Mouse (Mus musculus) liver, adult 2 months (tissue): ENCODE measurements around the gene Zfp114. TPM values are rescaled to one million over a fixed set of nuclear protein-coding genes. Genes with fewer than 3 reads are reported as not detected.

Source experiments
- DNase-seq: peaks from one replicate; pipeline ENCODE4 v3.0.0-alpha.2; 2011; ENCODE audit warnings: low read depth, low spot score; ENCODE audit errors: extremely low read depth
- H3K27ac ChIP-seq: fragments of 200-500 bp; replicated peaks from 2 replicates; pipeline ENCODE4 v1.5.1; 2012; ENCODE audit warnings: low read depth, mild to moderate bottlenecking, control low read depth, inconsistent platforms, low read length; ENCODE audit not compliant: insufficient read depth
- H3K27me3 ChIP-seq: fragments of 200-500 bp; 2 replicates; pipeline ENCODE4 v1.6.1; 2012; ENCODE audit warnings: mild to moderate bottlenecking, moderate library complexity, low read length, inconsistent platforms; ENCODE audit not compliant: control insufficient read depth, insufficient read depth
- H3K36me3 ChIP-seq: fragments of 200-500 bp; 2 replicates; pipeline ENCODE4 v1.6.1; 2012; ENCODE audit warnings: low read length, inconsistent platforms; ENCODE audit not compliant: control insufficient read depth, insufficient read depth
- H3K4me1 ChIP-seq: fragments of 200-500 bp; 2 replicates; pipeline ENCODE4 v1.6.1; 2011; ENCODE audit warnings: low read length; ENCODE audit not compliant: control insufficient read depth, insufficient read depth
- H3K4me3 ChIP-seq: fragments of 200-500 bp; 2 replicates; pipeline ENCODE4 v1.5.1; 2011; ENCODE audit warnings: low read depth, mild to moderate bottlenecking, control low read depth, low read length, moderate library complexity; ENCODE audit not compliant: insufficient read depth
- H3K79me2 ChIP-seq: fragments of 200-500 bp; 2 replicates; pipeline ENCODE4 v1.6.1; 2012; ENCODE audit warnings: inconsistent platforms, mild to moderate bottlenecking, low read length, moderate library complexity; ENCODE audit not compliant: control insufficient read depth, insufficient read depth
- H3K9ac ChIP-seq: fragments of 200-500 bp; 2 replicates; pipeline ENCODE4 v1.6.1; 2012; ENCODE audit warnings: low read depth, mild to moderate bottlenecking, control low read depth, inconsistent platforms, low read length
- CTCF ChIP-seq: fragments of 200-500 bp; IDR thresholded peaks from 2 replicates; pipeline ENCODE4 v1.5.1; 2011; ENCODE audit warnings: low read depth, low read length, control low read depth
- POLR2A ChIP-seq: fragments of 200-500 bp; IDR thresholded peaks from 2 replicates; pipeline ENCODE4 v1.6.1; 2011; ENCODE audit warnings: low read length, control low read depth; ENCODE audit not compliant: insufficient read depth; ENCODE audit errors: extremely low read depth
- WGBS: fragments of 180-500 bp; shearing (Covaris S2); methylation state at CpG from one replicate; pipeline ENCODE4 v1.1.7; 2018; 5-methylcytosine and 5-hydroxymethylcytosine counted together
- polyA plus RNA-seq: library from polyadenylated mRNA; depleted of rRNA; stranded (reverse); fragments of >200 nt; gene quantifications from 2 replicates; pipeline ENCODE4 v1.2.3, GENCODE M21; 2012
- total RNA-seq: library from RNA; depleted of rRNA; stranded (reverse); fragments of >200 nt; gene quantifications from 2 replicates; pipeline ENCODE4 v1.2.3, GENCODE M21; 2014

The Zfp114 gene
- total and polyA plus RNA-seq, 2 experiments, result 0.06 to 0.37 TPM

DNA sequence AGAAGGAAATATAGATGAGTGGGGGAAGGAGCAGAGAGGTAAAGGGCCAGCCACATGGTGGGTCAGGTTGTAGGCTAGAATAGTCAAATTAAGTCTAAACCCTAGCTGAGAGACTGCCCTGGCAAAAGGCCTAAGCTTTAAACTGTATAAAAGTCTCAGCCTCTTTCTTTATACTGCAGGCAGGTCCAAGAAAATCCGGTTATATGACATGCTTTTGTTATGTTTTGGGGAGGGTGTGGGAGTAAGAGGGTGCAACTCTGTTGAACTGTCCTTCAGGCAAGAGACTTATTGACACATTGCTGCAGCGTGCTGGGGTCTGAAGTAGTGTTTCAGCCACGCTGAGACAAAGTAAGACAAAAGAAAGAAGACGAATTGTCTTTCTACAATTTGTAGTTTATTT lies 2.7 kb upstream of the Zfp114 start:
- TF ChIP-seq CTCF (no peak), POLR2A (no peak)
- Histone ChIP-seq H3K36me3 (no peaks in the 10 kb centered on the region), H3K27ac (no peak overlapping the region), H3K9ac (no peak overlapping the region), H3K4me3 (no peak overlapping the region), H3K79me2 (no peaks in the 10 kb centered on the region), H3K4me1 (peaks cover 1% of the 10 kb centered on the region; the same call in 1 of the 2 replicates), H3K27me3 (no peaks in the 10 kb centered on the region)
- WGBS, result 55% methylated on average over 4 of the region's 4 CpGs
- DNase-seq, result no peak

DNA sequence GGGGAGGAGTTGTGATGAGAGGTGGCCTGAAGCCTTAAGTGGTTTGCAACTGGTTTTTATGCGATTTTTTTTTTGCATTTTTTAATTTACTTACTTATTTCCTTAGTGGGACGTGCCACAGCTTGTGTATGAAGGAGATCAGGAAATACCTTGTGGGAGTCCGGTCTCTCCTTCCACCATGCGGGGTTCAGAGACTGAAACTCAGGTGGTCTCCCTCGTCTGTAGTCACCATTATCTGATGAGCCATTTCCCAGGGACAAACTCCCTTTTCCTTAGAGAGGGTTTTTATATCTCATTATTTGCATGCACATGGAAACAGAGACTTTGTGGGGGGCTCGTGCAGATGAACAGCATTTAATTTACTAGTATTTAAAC lies 464 bp downstream of the Zfp114 start:
- H3K9ac ChIP-seq, result peak overlapping the region; percentile 26; the same call in 1 of the 2 replicates

DNA sequence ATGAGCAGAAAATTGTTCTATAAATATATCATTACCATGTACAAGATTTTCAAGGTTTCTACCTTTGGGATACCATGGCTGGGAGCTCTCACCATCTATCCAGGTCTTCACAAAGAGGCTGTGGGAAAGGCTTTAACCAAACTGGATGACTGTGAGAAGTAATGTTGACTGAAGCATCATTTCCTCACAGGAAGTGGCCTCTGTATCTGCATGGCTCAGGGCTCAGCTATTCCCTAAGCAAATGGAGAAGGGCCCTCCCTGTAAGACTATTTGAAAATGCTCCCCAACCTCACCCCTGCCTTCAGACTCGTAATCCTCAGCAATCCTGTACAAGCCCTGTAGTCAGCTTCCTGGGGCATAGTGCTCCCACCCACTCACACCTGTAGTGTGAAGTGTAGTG lies 12.8 kb downstream of the Zfp114 start:
- no peak overlapping the region for H3K9ac ChIP-seq
- no peaks in the 10 kb centered on the region for H3K79me2 ChIP-seq
- DNase-seq, result no peak
- no peak overlapping the region for H3K4me3 ChIP-seq
- no peaks in the 10 kb centered on the region for H3K36me3 ChIP-seq
- H3K4me1 ChIP-seq, result no peaks in the 10 kb centered on the region
- WGBS, result 48% methylated on average over 1 of the region's 1 CpGs
- TF ChIP-seq POLR2A (no peak), CTCF (no peak)
- no peak overlapping the region for H3K27ac ChIP-seq
- no peaks in the 10 kb centered on the region; the same call in 1 of the 2 replicates for H3K27me3 ChIP-seq

More for the DNA sequence above, 464 bp downstream of the Zfp114 start:
- TF ChIP-seq POLR2A (no peak), CTCF (no peak)
- Histone ChIP-seq H3K27me3 (no peaks in the 10 kb centered on the region), H3K4me3 (0 out of 2 replicates have a peak overlapping the region, but pooled peaks have one; percentile 61), H3K27ac (no peak overlapping the region), H3K79me2 (no peaks in the 10 kb centered on the region), H3K4me1 (peaks cover 1% of the 10 kb centered on the region; the same call in 1 of the 2 replicates), H3K36me3 (no peaks in the 10 kb centered on the region)
- no peak for DNase-seq
- 48% methylated on average over 6 of the region's 6 CpGs for WGBS

DNA sequence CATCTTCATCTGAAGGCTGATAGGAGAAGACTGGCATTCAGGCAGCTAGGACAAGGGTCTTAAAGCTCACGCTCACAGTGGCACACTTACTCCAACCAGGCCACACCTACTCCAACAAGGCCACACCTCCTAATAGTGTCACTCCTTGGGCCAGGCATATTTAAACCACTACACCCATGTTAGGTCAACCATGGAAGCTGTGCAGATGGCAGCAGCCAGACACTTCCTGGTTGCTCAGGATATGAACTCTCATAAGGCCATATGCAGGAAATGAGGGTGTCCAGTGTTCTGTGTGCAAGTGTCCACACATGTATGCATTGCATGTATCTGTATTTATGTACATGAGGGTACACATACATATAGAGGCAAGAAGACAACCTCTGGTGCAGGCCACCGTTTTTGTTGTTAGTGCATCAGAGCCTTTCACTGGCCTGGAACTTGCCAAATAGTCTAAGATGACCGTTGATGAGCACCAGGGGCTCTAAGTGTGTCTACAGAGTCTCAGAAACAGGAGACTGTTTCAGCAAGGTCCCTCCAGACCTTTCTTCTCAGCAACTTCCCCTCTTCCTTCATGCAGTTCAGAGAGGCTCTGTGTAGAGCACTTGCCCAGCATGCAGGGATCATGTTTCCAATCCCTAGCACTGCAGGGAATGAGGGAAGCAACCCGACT lies 14.2 kb downstream of the Zfp114 start:
- no peaks in the 10 kb centered on the region for H3K4me1 ChIP-seq
- no peak for DNase-seq
- no peak overlapping the region for H3K27ac ChIP-seq
- no peak overlapping the region for H3K9ac ChIP-seq
- no peak overlapping the region for H3K4me3 ChIP-seq
- H3K27me3 ChIP-seq, result no peaks in the 10 kb centered on the region; the same call in 1 of the 2 replicates
- WGBS, result 64% methylated on average over 4 of the region's 4 CpGs
- H3K79me2 ChIP-seq, result no peaks in the 10 kb centered on the region
- no peaks in the 10 kb centered on the region for H3K36me3 ChIP-seq
- TF ChIP-seq CTCF (no peak), POLR2A (no peak)

DNA sequence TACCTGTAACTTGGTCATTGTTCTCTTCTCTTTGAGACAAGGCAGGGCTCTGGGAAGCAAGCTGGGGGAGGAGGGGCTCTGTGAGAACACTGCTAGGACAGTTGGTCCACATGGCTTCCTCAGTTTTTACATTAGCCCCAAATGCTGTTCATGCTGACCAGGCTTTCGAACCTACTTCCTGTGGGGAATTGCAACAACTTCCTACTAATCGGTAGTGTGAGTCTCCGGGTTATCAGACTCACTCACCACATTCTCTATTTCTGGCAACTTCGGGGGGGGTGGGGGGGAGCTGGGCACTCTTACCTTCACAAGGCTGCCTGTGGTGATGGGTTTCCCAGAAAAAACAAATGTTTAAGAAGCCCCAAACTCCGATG lies 14.7 kb downstream of the Zfp114 start:
- H3K27me3 ChIP-seq, result no peaks in the 10 kb centered on the region; the same call in 1 of the 2 replicates
- no peak for DNase-seq
- no peak overlapping the region for H3K4me3 ChIP-seq
- 66% methylated on average over 5 of the region's 5 CpGs for WGBS
- no peaks in the 10 kb centered on the region for H3K79me2 ChIP-seq
- no peaks in the 10 kb centered on the region for H3K4me1 ChIP-seq
- TF ChIP-seq POLR2A (no peak), CTCF (no peak)
- H3K9ac ChIP-seq, result no peak overlapping the region
- no peaks in the 10 kb centered on the region for H3K36me3 ChIP-seq
- no peak overlapping the region for H3K27ac ChIP-seq

DNA sequence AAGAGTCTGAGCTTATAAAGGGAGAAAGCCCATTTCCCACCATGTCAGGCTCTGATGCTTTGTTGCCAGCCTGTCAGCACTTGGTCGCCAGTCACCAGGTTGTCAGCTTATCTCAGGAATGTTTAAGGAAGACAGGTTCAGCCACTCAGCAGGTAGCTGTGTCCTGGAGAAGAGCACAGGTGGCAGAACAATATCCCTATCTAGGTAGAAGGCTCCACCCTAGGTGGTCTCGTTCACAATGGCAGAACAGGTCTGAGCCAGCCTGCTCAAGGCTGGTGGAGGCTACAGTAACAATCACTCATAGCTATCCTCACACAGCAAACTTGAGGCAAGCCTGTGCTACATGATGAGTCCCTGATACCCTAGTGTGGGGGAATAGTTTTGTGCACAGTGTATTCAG lies 16.5 kb downstream of the Zfp114 start:
- H3K27ac ChIP-seq, result no peak overlapping the region
- H3K27me3 ChIP-seq, result no peaks in the 10 kb centered on the region; the same call in 1 of the 2 replicates
- H3K4me3 ChIP-seq, result no peak overlapping the region
- TF ChIP-seq POLR2A (no peak), CTCF (no peak)
- no peak overlapping the region for H3K9ac ChIP-seq
- no peaks in the 10 kb centered on the region for H3K4me1 ChIP-seq
- no peaks in the 10 kb centered on the region for H3K36me3 ChIP-seq
- H3K79me2 ChIP-seq, result no peaks in the 10 kb centered on the region
- 26% methylated on average over 2 of the region's 2 CpGs for whole genome bisulfite sequencing
- DNase-seq, result no peak
